Mouse (Mus musculus) erythroblast, embryonic 14.5 days (primary cell): ENCODE results near the gene Rita1.

Experiments
- GATA1 ChIP-seq: IDR thresholded peaks from 2 replicates; pipeline ENCODE4 v1.6.1; 2012; ENCODE audit warnings: low read length, inconsistent platforms, mixed read lengths
- TAL1 ChIP-seq: IDR thresholded peaks from 3 replicates; pipeline ENCODE4 v1.6.1; 2012; ENCODE audit warnings: low read length, inconsistent platforms, mixed read lengths

DNA sequence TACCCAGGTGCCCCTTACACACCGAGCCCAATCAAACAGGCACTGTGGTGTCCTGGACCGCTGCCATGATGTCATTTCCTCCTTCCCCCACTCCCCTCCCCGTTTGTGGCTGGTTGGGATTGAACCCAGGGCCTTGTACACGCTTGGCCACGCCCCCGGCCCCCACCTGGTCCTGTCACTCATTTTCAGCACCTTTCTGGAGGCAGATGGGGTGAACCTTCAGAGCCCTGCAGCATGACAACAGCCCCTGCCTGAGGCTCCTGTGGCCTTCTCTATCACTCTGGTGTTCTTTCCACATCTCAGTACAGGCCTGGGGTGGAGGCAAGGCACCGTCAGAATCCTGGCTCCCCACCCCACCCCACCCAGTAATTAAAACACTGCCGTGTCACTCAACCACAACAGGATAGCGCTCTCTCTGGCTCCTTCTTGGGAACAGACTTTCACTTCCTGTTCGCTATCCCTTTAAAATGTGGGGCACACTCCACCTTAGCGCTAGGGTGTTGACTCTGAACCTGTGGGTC, 35.5 kb downstream of the Rita1 start:
- no peak for TF ChIP-seq TAL1
- no peak for TF ChIP-seq GATA1
